Mouse (Mus musculus) spleen, adult 2 months (tissue): Measurements from ENCODE around the gene Tenm4.
"Not testable (repeated sequence)": the region's sequence is repeated elsewhere in the genome, so short reads cannot be mapped to it uniquely, and the experiment has no call there.

ENCODE experiments used
- CTCF ChIP-seq: fragments of 200-500 bp; IDR thresholded peaks from 2 replicates; pipeline ENCODE4 v1.5.1; 2011; ENCODE audit warnings: mild to moderate bottlenecking, inconsistent platforms; ENCODE audit not compliant: insufficient read depth, insufficient read length, insufficient replicate concordance; ENCODE audit errors: extremely low read depth
- POLR2A ChIP-seq: fragments of 200-500 bp; IDR thresholded peaks from 2 replicates; pipeline ENCODE4 v1.6.1; 2011; ENCODE audit warnings: low read depth, low read length, inconsistent platforms

GRCm38 (mm10) chr7:96630551-96630950, 459.5 kb downstream of the Tenm4 start:
- TF ChIP-seq POLR2A, CTCF: not testable (repeated sequence)
